Mouse (Mus musculus) spleen, adult 2 months (tissue): ENCODE measurements around the gene Bfsp2. TPM values are rescaled to one million over a fixed set of nuclear protein-coding genes. Genes with fewer than 3 reads are reported as not detected.

Source experiments
- DNase-seq, 2 experiments: peaks; one replicate each; pipeline versions ENCODE4 v3.0.0 to v3.0.0-alpha.2; 2012 to 2021; ENCODE audit warnings: low spot score in 2 of 2, low read depth in 1 of 2
- H3K27ac ChIP-seq: fragments of 200-500 bp; 2 replicates; pipeline ENCODE4 v1.5.1; 2012; ENCODE audit warnings: low read length, inconsistent platforms; ENCODE audit not compliant: insufficient read depth
- H3K27me3 ChIP-seq: fragments of 200-500 bp; 2 replicates; pipeline ENCODE4 v1.6.1; 2012; ENCODE audit warnings: mild to moderate bottlenecking, moderate library complexity, low read length, inconsistent platforms; ENCODE audit not compliant: control insufficient read depth, insufficient read depth
- H3K36me3 ChIP-seq: fragments of 200-500 bp; 2 replicates; pipeline ENCODE4 v1.6.1; 2012; ENCODE audit warnings: mild to moderate bottlenecking, low read length, inconsistent platforms; ENCODE audit not compliant: control insufficient read depth, insufficient read depth
- H3K4me1 ChIP-seq: fragments of 200-500 bp; 2 replicates; pipeline ENCODE4 v1.6.1; 2011; ENCODE audit warnings: inconsistent platforms; ENCODE audit not compliant: control insufficient read depth, insufficient read depth, insufficient read length
- H3K4me3 ChIP-seq: fragments of 200-500 bp; 2 replicates; pipeline ENCODE4 v1.5.1; 2011; ENCODE audit warnings: mild to moderate bottlenecking, inconsistent platforms; ENCODE audit not compliant: insufficient read depth, insufficient read length; ENCODE audit errors: extremely low read depth
- CTCF ChIP-seq: fragments of 200-500 bp; IDR thresholded peaks from 2 replicates; pipeline ENCODE4 v1.5.1; 2011; ENCODE audit warnings: mild to moderate bottlenecking, inconsistent platforms; ENCODE audit not compliant: insufficient read depth, insufficient read length, insufficient replicate concordance; ENCODE audit errors: extremely low read depth
- POLR2A ChIP-seq: fragments of 200-500 bp; IDR thresholded peaks from 2 replicates; pipeline ENCODE4 v1.6.1; 2011; ENCODE audit warnings: low read depth, low read length, inconsistent platforms
- WGBS: fragments of 180-500 bp; shearing (Covaris S2); methylation state at CpG from one replicate; pipeline ENCODE4 v1.1.7; 2018; 5-methylcytosine and 5-hydroxymethylcytosine counted together
- polyA plus RNA-seq: library from polyadenylated mRNA; depleted of rRNA; stranded (reverse); fragments of >200 nt; gene quantifications from 2 replicates; pipeline ENCODE4 v1.2.3, GENCODE M21; 2012

Bfsp2 gene
- polyA plus RNA-seq, 1 experiment, result 6.9 TPM

DNA sequence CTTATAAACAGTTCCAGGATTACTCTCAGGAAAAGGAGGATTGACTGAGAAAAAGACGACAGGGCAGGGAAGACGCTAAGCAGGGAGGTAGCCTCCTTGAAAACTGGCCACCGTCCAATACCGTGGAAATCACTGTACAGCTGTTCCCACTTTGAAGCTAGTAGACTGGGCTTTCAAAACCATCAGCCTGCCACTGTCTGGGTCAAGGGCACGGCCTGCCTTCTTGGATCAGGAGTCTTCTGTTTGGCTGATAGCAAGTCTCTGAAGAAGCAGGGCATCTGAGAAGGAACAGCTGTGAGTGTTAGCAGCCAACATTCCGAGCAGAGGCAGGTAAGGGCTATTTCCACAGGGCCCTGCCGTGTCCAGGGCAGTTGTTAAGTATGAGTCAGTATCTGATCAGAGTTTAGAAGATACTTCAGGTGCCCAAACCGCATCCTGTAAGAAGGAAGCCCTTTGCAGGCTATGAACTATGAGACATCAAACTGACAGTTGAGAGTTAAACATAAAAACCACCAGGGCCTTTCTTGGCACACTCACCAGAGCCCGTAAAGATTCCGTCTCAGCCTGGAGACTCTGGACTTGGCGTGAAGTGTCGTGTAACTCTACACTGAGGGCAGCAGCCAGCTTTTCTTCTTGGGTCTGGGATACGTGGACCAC lies 48.0 kb downstream of the Bfsp2 start:
- Histone ChIP-seq H3K4me3 (no peak overlapping the region), H3K27ac (no peak overlapping the region), H3K27me3 (no peaks in the 10 kb centered on the region), H3K4me1 (peaks cover 7% of the 10 kb centered on the region; the same call in 1 of the 2 replicates), H3K36me3 (no peaks in the 10 kb centered on the region)
- TF ChIP-seq CTCF (no peak), POLR2A (no peak)
- 38% methylated on average over 13 of the region's 13 CpGs for WGBS
- DNase-seq, result no peak

DNA sequence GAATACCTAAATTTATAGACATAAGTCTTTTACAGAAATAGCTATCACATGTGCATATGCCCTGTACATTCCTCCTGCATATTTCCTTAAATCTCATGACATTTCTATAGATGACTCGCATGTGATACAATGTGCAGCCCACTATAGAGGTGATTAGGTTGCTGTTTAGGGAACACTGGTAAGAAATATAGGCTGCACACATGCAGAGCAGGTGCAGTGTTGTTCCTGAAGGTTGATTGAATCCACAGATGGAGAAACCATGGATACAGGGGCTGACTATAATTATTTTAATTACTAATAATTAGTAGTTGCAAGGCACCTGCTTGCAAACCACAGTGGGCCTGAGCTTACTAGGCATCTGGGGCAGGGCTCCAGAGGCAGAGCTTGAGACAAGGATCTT lies 48.5 kb downstream of the Bfsp2 start:
- DNase-seq, result no peak
- TF ChIP-seq POLR2A (no peak), CTCF (no peak)

DNA sequence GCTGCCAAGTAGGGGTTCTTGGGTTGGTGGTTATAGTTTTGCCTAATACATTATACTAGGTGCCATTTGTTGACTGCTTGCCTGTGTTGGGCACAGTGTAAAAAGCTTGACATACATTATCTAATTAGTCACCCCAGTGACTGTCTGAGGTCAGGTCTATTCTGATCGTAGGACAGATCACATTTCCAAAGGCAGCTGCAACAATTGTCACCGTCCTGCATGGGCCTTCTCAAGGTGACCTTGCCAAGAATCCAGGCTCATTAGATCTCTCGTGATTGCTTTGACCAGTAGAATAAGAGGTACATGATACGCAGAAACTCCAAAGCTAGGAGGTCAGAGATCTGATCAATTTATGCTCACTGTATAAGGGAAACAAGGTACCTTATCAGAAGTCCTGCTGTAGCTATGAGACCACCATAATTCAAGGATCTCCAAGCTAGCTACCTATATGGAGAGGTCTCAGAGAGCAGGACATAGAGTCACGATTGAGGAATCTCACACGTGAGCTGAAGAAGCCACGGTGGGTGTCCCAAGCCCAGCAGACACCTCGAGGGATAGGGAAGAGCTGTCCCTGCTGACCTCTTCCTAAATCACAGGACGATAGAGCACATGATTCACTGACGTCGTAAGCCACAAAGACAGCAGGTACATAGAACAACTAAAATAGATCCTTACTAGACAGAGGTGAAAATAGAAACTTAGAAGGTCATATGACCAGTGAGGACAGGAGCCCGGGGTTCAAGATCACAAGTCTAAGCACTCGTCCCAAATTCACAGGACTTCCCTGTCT lies 49.6 kb downstream of the Bfsp2 start:
- DNase-seq, result no peak
- no peaks in the 10 kb centered on the region for H3K36me3 ChIP-seq
- H3K27me3 ChIP-seq, result no peaks in the 10 kb centered on the region
- H3K4me3 ChIP-seq, result no peak overlapping the region
- TF ChIP-seq CTCF, result no peak
- no peak for TF ChIP-seq POLR2A
- peaks cover 17% of the 10 kb centered on the region; the same call in 1 of the 2 replicates for H3K4me1 ChIP-seq
- 85% methylated on average over 13 of the region's 13 CpGs for WGBS
- H3K27ac ChIP-seq, result no peak overlapping the region

More for the DNA sequence above, 48.5 kb downstream of the Bfsp2 start:
- H3K4me1 ChIP-seq, result peaks cover 7% of the 10 kb centered on the region; the same call in 1 of the 2 replicates
- H3K36me3 ChIP-seq, result no peaks in the 10 kb centered on the region
- H3K27ac ChIP-seq, result no peak overlapping the region
- no peak overlapping the region for H3K4me3 ChIP-seq
- WGBS, result 91% methylated on average over 1 of the region's 1 CpGs
- H3K27me3 ChIP-seq, result no peaks in the 10 kb centered on the region

DNA sequence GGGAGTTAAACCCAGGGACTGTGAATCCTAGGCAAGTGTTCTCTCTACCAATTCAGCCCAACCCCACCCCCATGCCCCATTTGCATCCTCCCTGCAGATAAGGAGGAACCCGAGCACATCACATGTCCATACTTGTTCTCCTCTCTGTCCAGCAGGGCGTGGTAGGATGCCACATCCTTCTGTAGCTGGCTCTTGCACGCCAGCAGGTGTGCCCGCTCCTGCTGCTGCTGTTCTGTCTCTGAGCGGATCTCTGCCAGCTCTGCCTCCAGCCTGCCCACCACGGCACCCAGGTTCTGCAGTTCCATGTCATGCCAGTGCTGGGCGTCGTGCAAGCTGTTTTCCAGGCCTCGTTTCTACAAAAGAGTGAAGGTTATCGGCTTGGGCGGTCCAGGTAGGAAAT lies 53.8 kb downstream of the Bfsp2 start:
- no peak overlapping the region for H3K4me3 ChIP-seq
- peaks cover 16% of the 10 kb centered on the region; the same call in 1 of the 2 replicates for H3K4me1 ChIP-seq
- TF ChIP-seq POLR2A (no peak), CTCF (no peak)
- no peaks in the 10 kb centered on the region for H3K27me3 ChIP-seq
- H3K36me3 ChIP-seq, result no peaks in the 10 kb centered on the region
- no peak overlapping the region for H3K27ac ChIP-seq
- 44% methylated on average over 11 of the region's 11 CpGs for WGBS
- peak; percentile 41 to 59 for DNase-seq

DNA sequence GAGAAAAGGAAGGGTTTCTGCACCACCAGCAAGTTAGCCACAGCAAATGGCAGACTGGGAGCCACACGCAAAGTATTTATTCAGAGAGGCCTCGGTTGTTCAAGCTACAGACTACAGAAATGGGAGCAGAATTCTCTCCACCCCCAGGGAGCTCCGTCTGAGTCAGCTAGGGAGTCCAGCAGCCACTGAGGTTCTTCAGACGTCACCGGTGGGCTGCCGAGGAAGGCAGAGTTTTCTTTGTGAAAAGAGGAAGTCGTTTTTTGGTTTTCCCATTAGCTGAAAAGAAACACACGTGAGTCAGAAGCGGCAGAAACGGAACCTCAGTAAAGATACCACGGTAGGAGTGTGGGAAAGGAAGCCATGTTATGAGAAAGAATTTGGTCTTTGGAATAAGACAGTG lies 55.4 kb downstream of the Bfsp2 start:
- peak; percentile 49 to 68 for DNase-seq
- peak overlapping the region; percentile 74; the same call in 1 of the 2 replicates for H3K27ac ChIP-seq
- TF ChIP-seq CTCF (no peak), POLR2A (no peak)
- WGBS, result 4% methylated on average over 11 of the region's 11 CpGs
- H3K36me3 ChIP-seq, result no peaks in the 10 kb centered on the region
- no peaks in the 10 kb centered on the region for H3K27me3 ChIP-seq
- H3K4me3 ChIP-seq, result peak overlapping the region; percentile 37; the same call in 1 of the 2 replicates
- peaks cover 16% of the 10 kb centered on the region; the same call in 1 of the 2 replicates for H3K4me1 ChIP-seq

DNA sequence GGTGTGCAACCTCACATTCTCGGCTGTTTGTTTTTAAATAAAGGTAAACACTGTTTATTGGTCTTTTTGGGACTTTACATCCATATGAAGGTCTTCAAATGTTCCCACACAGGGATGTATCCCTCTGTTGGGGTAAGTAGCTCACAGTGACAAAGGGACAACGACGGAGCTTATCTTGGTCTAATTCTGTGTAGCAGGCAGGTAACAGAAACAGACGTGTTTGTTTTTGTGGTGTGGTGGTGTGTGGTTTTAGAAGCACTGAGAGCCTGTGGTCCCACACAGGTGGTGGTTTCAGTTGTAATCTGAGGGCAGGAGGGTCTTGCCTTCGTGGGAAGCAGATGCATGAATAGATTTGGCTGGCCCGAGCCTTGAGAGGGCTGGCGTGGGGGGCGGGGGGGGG lies 56.3 kb downstream of the Bfsp2 start:
- Histone ChIP-seq H3K4me1 (peaks cover 16% of the 10 kb centered on the region; the same call in 1 of the 2 replicates), H3K27me3 (no peaks in the 10 kb centered on the region), H3K27ac (no peak overlapping the region), H3K4me3 (no peak overlapping the region), H3K36me3 (no peaks in the 10 kb centered on the region)
- DNase-seq, result no peak
- TF ChIP-seq CTCF, result no peak
- 19% methylated on average over 8 of the region's 8 CpGs for WGBS

DNA sequence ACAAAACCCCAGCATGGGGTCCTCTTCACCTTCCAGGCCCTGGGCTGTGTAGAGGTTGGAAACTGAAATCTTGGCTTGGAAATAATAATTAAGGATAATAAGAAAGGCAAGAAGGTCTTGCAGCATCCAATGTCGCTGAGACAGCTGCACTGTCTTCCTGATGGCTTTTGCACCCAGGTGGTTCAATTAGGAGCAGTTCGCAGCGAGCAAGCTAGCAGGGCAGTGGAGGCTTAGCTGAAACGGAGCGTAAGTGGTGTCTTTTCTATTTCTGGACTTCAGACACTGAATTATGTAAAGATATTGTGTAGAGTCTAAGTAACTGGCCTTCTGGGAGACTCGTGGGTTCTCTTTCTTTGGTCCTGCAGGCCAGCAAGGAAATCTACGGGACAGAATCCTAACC lies 56.8 kb downstream of the Bfsp2 start:
- H3K27ac ChIP-seq, result no peak overlapping the region
- 42% methylated on average over 7 of the region's 7 CpGs for WGBS
- H3K27me3 ChIP-seq, result no peaks in the 10 kb centered on the region
- DNase-seq, result no peak
- H3K4me3 ChIP-seq, result no peak overlapping the region
- H3K36me3 ChIP-seq, result no peaks in the 10 kb centered on the region
- peaks cover 16% of the 10 kb centered on the region; the same call in 1 of the 2 replicates for H3K4me1 ChIP-seq
- TF ChIP-seq POLR2A (no peak), CTCF (no peak)
